Mouse (Mus musculus) gastrocnemius, adult 2 months (tissue): Measurements from ENCODE around the gene Dcaf7. TPM values are rescaled to one million over a fixed set of nuclear protein-coding genes. Genes with fewer than 3 reads are reported as not detected.
"Not testable (repeated sequence)": the region's sequence is repeated elsewhere in the genome, so short reads cannot be mapped to it uniquely, and the experiment has no call there.

Experiments used
- DNase-seq: peaks from one replicate; pipeline ENCODE4 v3.0.0; 2022
- H3K27ac ChIP-seq: fragments of 200-600 bp; 2 replicates; pipeline ENCODE4 v1.8.1; 2022; ENCODE audit warnings: mild to moderate bottlenecking
- H3K4me3 ChIP-seq: fragments of 200-600 bp; 2 replicates; pipeline ENCODE4 v1.8.1; 2022; ENCODE audit warnings: mild to moderate bottlenecking, moderate library complexity
- CTCF ChIP-seq: fragments of 200-600 bp; IDR thresholded peaks from 2 replicates; pipeline ENCODE4 v1.8.1; 2022; ENCODE audit warnings: antibody characterized with exemption, mild to moderate bottlenecking, moderate library complexity
- intact Hi-C: fragments of 180-260 bp; cut with DNase I; formaldehyde crosslinking; loops from one replicate; pipeline ENCODE4 v1.15.1; 2025
- total RNA-seq, 2 experiments: library from RNA; stranded (reverse); gene quantifications; 2 replicates each; pipeline ENCODE4 v1.2.3; 2021

Gene Dcaf7
- total RNA-seq, 2 experiments from 2014 or later, result 23.9 to 28.2 TPM

DNA sequence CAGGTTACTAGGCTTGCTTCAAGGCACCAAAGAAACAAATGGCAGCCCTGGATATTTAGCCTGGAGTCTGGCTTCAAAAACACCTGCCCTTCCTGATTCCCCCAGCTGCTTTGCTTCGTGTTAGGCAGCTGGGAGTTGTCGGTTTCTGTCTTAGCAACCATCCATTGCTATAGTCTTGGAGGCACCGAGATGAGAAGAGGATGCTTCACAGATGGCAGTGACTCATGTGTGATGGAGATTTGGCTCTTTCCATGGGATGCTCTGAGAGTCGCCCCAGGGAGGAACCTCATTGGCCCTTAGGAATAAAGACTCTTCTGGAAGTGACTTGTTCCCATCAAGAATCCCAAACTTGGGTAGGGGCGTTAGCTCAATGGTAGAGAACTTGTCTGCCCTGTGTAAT lies 20.2 kb upstream of the Dcaf7 start:
- no peak for TF ChIP-seq CTCF
- Histone ChIP-seq H3K4me3 (no peak overlapping the region), H3K27ac (no peak overlapping the region)
- DNase-seq, result no peak
- intact Hi-C loops, result no loop called here

DNA sequence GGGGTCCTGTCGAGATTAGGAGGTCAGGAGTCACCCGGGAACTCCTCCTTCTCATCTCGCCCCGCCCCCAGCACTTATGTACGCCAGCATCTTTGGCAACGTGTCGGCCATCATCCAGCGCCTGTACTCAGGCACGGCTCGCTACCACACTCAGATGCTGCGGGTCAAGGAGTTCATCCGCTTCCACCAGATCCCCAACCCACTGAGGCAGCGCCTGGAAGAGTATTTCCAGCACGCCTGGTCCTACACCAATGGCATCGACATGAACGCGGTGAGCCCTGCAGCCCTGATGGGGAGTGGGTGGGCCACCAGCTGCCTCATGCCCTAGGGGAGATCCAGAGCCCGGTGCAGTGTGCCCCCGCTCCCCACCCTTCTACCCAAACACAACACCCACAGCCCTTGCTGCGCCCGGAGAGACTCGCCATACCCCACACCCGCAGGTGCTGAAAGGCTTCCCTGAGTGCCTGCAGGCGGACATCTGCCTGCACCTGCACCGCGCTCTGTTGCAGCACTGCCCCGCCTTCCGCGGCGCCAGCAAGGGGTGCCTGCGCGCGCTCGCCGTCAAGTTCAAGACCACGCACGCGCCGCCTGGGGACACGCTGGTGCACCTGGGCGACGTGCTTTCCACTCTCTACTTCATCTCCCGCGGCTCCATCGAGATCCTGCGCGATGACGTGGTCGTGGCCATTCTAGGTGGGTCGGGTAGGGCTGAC lies 16.5 kb upstream of the Dcaf7 start:
- Histone ChIP-seq H3K4me3 (no peak overlapping the region), H3K27ac (no peak overlapping the region)
- intact Hi-C loops, result loop anchor here (10.0 kb wide), 1 partner anchor 45 kb away; no protein-coding TSS in a partner anchor
- no peak for DNase-seq
- TF ChIP-seq CTCF, result no peak

DNA sequence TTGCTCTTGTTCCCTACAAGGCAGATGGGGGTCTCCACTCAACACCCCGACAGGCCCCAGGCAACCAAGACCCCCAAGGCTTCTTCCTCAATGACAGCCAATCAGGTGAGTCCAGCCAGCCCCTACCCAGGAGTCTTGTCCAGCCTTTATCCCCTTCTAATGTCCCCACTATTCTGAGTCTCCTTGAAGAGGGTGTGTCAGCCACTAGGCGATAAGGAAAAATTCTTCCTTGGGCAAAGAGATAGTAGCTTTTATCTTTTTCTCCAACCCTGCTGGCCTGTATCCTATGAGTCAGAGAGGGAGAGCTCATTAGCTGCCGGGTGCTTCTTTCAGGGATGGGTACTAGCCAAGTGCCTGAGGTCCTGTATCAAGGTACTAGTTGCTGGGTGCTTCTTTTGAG lies 10.9 kb upstream of the Dcaf7 start:
- intact Hi-C loops, result loop anchor here (2.0 to 10.0 kb wide), 2 partner anchors 51 to 99 kb away; no protein-coding TSS in a partner anchor
- Histone ChIP-seq H3K27ac (no peak overlapping the region), H3K4me3 (no peak overlapping the region)
- no peak for TF ChIP-seq CTCF
- no peak for DNase-seq

DNA sequence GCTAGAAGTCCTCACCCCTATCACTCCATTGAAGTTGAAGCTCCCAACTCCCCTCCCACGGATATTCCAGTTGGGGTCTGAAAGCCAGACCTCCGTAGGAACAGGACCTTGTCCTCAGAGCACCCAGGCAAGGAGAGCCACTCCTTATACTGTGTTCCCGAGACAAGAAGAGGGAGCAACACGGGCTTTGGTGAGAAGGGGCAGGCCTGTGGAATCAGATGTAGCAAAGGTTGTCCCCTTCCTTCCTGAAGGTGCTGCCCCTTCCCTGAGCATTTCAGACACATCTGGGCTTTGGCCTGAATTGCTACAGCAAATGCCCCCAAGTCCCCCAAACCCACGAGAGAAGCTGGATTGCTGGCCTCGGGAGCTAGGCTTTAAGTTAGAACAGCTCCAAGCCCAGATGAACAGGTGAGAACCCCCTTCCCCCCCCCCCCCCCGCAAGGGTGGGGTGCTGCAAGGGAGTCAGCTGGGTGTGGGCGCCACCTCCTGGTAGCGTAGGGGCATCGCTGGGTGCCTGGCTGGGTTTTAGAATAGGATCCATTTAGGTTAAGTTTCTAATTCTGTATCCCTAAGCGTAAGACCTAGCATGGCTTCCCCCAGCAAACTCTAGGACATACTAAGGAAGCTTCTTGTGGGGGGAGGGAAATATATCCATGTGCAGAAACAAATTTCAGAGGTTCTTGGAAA lies 10.1 kb upstream of the Dcaf7 start:
- peak; percentile 87 for TF ChIP-seq CTCF
- DNase-seq, result peak; percentile 76
- Histone ChIP-seq H3K4me3 (no peak overlapping the region), H3K27ac (no peak overlapping the region)
- intact Hi-C loops, result loop anchor here (2.0 to 10.0 kb wide), 2 partner anchors 52 to 100 kb away; no protein-coding TSS in a partner anchor

DNA sequence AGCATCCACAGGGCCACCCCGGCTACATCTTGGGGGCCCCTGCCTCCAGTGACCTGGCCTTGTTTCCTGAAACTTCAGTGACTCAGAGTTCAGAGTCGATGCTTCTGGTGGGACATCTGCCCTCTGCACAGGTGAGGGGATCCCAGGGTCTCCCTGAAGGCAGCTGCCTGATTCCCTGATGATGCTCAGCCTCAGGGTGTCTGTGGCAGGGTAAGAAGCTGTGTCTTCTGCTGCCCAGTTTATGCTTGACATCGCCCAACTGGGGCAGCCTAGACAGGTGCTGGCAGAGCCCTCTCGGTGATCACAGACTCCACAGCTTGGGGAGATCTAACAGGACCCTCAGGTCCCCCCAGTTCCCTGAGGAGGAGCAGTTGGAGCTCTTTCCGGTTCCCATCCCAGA lies 9.1 kb upstream of the Dcaf7 start:
- intact Hi-C loops, result loop anchor here (2.0 to 10.0 kb wide), 2 partner anchors 53 to 101 kb away; no protein-coding TSS in a partner anchor

DNA sequence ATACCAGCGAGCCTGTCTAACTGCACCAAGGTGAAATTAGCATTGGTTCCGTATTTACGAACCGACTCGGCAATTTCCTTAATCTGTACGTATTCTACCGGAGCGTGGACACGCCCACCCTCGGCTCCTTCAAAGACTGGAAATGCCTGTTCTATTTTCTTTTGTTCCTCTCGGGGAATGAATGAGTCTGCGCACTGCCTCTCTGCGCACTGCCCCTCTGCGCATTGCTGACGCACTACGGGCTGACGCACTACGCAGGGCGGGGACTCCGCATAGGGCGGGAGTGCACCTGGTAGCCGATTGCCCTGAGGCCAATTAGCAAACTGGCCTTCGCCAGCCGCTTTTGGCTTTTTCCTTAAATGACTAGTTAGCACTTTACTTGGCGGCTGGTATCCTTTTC lies 4.6 kb upstream of the Dcaf7 start:
- intact Hi-C loops, H3K27ac ChIP-seq: not testable (repeated sequence)
- peak overlapping the region; percentile 69 for H3K4me3 ChIP-seq

More for the DNA sequence above, 9.1 kb upstream of the Dcaf7 start:
- TF ChIP-seq CTCF, result no peak
- H3K27ac ChIP-seq, result no peak overlapping the region
- H3K4me3 ChIP-seq, result no peak overlapping the region
- no peak for DNase-seq

DNA sequence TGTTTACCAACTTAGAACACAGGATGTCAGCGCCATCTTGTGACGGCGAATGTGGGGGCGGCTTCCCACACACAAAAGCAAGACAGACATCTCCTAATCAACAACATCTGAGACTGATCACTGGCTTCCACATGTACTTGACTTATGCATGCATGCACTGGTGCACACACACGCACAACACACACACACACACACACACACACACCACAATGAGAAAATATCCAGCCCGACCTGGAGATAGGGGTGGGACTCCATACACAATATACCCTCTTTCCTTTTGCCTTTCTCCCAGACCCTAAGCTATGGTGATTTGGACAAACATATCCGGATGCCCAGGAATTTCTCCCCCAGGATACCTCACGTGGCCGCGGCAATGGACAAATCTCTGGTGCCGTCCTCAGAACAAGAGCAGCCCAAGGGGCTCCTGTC lies 3.2 kb upstream of the Dcaf7 start:
- intact Hi-C loops, result no loop called here
- peak overlapping the region; percentile 57 for H3K4me3 ChIP-seq
- DNase-seq, result no peak
- no peak for TF ChIP-seq CTCF
- H3K27ac ChIP-seq, result peak overlapping the region; percentile 84

More for the DNA sequence above, 4.6 kb upstream of the Dcaf7 start:
- DNase-seq, result not testable (repeated sequence)

DNA sequence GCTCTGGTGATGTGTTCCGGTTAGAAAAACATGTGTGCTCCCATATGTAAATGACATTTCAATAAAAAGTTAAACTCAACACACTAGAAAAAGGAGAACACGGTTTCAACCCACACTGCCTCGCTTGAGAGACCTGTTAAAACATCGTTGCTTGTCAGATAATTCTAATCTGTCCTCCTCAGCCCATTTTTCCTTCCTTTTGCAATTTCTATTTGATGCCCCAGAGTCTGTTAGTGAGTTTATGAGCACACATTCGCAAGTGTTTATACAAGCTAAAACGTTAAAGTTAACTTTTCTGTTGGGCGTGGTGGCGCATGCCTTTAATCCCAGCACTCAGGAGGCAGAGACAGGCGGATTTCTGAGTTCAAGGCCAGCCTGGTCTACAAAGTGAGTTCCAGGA lies 1.7 kb upstream of the Dcaf7 start:
- Histone ChIP-seq H3K27ac (no peak overlapping the region), H3K4me3 (no peak overlapping the region)
- intact Hi-C loops, result loop anchor here (5.0 kb wide), 1 partner anchor 42 kb away; no protein-coding TSS in a partner anchor
- no peak for TF ChIP-seq CTCF
- no peak for DNase-seq

DNA sequence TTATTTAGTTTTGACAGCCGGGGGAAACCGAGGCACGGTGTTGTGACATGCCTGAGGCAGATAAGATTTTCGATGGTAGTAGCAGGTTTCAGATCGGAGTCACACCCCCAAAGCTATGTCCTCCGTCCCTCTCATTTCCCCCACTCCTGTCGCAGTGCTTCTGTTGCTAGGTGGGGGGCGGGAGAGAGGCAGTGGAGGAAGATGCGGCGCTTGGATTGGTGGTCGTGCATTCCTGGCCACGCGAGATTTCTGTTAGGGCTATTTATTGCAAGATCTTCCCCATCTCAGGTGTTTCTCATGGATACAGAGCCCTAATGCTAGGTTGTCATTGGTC lies 713 bp downstream of the Dcaf7 start:
- intact Hi-C loops, result loop anchor here (5.0 kb wide), 1 partner anchor 40 kb away; no protein-coding TSS in a partner anchor
- Histone ChIP-seq H3K27ac (peak overlapping the region; percentile 93), H3K4me3 (peak overlapping the region; percentile 99)
- DNase-seq, result no peak
- TF ChIP-seq CTCF, result no peak

DNA sequence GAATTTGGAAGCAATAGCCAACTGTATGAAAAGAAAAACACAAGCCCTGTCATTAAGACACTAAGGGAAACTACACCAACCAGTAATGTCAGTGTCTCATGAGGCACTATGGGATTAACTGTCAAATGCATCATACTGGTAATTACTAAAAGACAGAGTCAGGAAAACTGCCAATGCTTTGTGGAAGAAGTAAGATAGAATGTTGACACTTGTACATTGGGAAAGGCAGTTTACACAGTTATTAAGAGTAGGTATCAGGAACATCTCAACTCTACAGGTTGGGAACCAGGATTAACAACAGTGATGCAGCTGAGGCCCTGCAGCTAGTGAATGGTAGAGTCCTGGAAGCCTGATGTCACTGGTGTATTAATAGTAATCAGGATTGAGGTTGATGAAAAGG lies 7.7 kb downstream of the Dcaf7 start:
- no peak for DNase-seq
- intact Hi-C loops, result no loop called here
- H3K4me3 ChIP-seq, result no peak overlapping the region
- H3K27ac ChIP-seq, result no peak overlapping the region
- no peak for TF ChIP-seq CTCF

DNA sequence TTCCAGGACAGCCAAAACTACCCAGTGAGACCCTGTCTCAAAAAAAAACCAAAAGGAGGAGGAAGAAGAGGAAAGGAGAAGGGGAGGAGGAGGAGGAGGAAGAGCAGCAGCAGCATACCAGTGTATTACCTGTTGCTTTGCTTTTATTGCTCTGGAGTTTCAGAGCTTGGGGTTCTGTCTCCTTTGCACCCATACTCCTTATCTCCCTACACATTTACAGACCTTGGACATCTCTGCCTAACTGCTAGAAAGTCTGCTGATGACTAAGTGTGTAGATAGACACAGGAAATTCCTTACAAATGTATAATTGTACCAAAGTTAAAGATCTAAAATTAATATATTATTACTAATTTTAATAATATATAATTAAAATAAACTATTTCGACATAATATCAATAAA lies 8.6 kb downstream of the Dcaf7 start:
- no peak for TF ChIP-seq CTCF
- intact Hi-C loops, result no loop called here
- no peak for DNase-seq
- H3K4me3 ChIP-seq, result no peak overlapping the region
- H3K27ac ChIP-seq, result no peak overlapping the region

DNA sequence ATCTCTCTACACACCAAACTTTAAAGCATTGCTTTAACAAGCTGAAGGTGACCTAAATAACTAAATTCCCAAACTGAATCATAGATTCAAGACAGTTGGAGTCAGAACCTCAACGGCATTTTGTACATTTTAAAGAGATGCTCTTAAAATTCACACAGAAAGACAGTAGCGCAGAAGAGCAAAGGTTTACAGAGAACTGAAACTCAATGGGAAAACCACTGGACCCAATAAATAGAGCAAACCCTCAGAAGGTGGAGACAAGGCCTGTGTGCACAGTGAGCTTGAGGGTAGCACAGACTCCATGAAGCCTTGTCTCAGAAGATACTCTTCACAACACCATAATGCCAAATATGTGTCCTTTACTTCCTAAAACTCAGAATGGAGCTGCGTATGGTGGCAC lies 9.1 kb downstream of the Dcaf7 start:
- Histone ChIP-seq H3K27ac (no peak overlapping the region), H3K4me3 (no peak overlapping the region)
- TF ChIP-seq CTCF, result no peak
- DNase-seq, result no peak
- intact Hi-C loops, result no loop called here

DNA sequence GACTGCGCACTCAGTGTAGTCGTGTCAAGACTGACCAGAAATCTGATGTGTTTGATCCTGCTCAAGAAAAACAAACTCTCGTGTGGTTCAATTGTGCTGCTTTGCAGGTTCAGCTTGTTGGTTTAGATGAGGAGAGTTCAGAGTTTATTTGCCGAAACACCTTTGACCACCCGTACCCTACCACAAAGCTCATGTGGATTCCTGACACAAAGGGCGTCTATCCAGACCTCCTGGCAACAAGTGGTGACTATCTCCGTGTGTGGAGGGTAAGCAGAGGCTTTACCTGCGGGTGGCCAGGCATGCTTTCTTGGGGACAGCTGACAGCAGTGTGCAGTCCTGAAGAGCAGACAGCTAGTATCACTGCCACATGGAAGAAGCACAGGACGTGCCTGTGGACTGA lies 9.9 kb downstream of the Dcaf7 start:
- intact Hi-C loops, result no loop called here
- Histone ChIP-seq H3K4me3 (no peak overlapping the region), H3K27ac (no peak overlapping the region)
- no peak for DNase-seq
- TF ChIP-seq CTCF, result no peak

DNA sequence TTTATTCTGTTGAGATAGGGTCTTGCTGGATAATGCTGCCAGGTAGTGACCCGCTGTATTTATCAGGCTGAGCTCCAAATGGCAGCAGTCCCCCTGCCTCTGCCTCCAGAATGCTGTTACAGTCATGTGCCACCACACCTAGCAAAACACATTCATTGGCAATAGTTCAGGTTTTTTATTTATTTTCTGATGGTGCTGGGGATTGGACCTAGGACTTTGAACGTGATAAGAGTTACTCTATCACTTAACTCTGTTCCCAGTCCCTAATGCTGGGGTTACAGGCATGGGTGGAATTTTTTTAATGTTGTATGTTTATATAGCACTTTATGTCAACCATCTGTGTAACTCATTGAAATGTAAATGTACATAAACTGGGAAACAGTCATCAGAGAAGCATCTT lies 17.2 kb downstream of the Dcaf7 start:
- intact Hi-C loops, result no loop called here
- no peak for DNase-seq
- TF ChIP-seq CTCF, result no peak
- no peak overlapping the region for H3K4me3 ChIP-seq
- no peak overlapping the region for H3K27ac ChIP-seq
